Mouse (Mus musculus) bone marrow, adult 2 months (tissue): ENCODE measurements at regions not wholly inside any gene's neighbourhood (a gene's known extent, or its start where the extent isn't known, plus 50 kb on each side); places are given as distances from the start of the nearest gene placed in this dataset.
"Not testable (repeated sequence)": the region's sequence is repeated elsewhere in the genome, so short reads cannot be mapped to it uniquely, and the experiment has no call there.

Source experiments
- H3K27ac ChIP-seq: fragments of 200-500 bp; 2 replicates; pipeline ENCODE4 v1.5.1; 2012; ENCODE audit warnings: low read depth, mild to moderate bottlenecking, control low read depth, inconsistent platforms, low read length; ENCODE audit not compliant: control insufficient read depth, poor library complexity, insufficient read depth
- H3K4me1 ChIP-seq: fragments of 200-500 bp; 2 replicates; pipeline ENCODE4 v1.6.1; 2011; ENCODE audit warnings: low read length; ENCODE audit not compliant: control insufficient read depth, insufficient read depth
- H3K4me3 ChIP-seq: fragments of 200-500 bp; replicated peaks from 2 replicates; pipeline ENCODE3; 2011; ENCODE audit warnings: mild to moderate bottlenecking, low read depth, low read length, control low read depth; ENCODE audit not compliant: control insufficient read depth
- CTCF ChIP-seq: fragments of 200-500 bp; IDR thresholded peaks from 2 replicates; pipeline ENCODE4 v1.5.1; 2011; ENCODE audit warnings: low read length, control low read depth; ENCODE audit not compliant: control insufficient read depth, insufficient read depth
- POLR2A ChIP-seq: fragments of 200-500 bp; IDR thresholded peaks from 2 replicates; pipeline ENCODE4 v1.6.1; 2011; ENCODE audit warnings: low read depth, mild to moderate bottlenecking, control low read depth, low read length, borderline replicate concordance; ENCODE audit not compliant: control insufficient read depth
- WGBS: fragments of 180-500 bp; shearing (Covaris S2); methylation state at CpG from one replicate; pipeline ENCODE4 v1.1.7; 2018; 5-methylcytosine and 5-hydroxymethylcytosine counted together

DNA sequence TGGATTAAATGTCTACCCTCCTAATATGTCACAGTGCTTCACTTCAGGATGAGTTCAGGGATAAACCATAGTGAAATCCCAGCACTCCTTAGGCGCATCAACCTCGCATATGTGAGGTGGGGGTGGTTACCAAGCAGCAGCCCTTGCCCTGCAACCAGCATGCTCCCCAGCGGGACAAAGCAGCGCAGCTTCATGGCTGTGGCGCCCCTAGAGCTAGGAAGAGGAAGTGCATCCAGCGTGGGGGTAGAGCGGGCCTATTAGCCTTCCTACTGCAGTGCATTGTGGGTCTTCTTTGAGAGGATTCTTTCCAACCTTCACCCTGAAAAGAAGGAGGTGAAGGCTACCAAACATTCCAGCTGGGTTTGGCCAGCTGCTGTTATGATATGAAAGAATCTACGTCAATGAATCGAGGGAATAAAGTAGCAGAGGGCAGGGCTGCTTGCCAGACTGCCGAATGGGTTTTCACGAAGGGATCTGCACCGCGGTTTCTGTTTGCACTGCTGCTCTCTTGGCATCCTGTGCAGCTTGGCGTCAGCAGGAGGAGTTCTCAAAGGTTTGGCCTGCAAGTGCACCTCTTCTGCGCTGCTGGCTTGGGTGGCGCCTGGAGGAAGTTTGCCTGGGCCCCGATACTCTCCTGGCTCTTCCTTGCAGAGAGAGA is 77.4 kb upstream of the Max start:
- H3K4me1 ChIP-seq = no peaks in the 10 kb centered on the region
- H3K27ac ChIP-seq = peak overlapping the region; percentile 4; the same call in 1 of the 2 replicates
- 28% methylated on average over 17 of the region's 17 CpGs for WGBS
- H3K4me3 ChIP-seq = peak overlapping the region; percentile 16
- TF ChIP-seq CTCF = peak; percentile 73
- no peak for TF ChIP-seq POLR2A

DNA sequence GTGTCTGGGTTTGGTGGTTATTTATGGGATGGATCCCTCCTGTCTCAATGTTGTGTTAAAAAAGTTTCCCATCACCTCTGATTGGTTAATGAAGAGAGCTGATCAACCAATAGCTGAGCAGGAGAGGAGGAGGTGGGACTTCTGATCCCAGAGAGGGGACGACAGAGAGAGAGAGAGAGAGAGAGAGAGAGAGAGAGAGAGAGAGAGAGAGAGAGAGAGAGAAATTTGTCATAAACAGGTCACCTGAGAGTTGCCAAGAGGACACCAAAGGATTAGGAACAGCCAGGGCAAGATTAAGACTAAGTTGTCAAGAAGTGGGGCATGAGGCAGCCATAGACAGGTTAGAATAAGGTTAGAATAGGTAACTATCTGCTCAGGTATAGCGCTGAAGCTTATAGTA is 73.7 kb upstream of the Max start:
- Histone ChIP-seq H3K4me3 (no peak overlapping the region), H3K27ac (no peak overlapping the region), H3K4me1 (no peaks in the 10 kb centered on the region; the same call in 1 of the 2 replicates)
- WGBS = 62% methylated on average over 2 of the region's 2 CpGs
- TF ChIP-seq CTCF (no peak), POLR2A (no peak)

DNA sequence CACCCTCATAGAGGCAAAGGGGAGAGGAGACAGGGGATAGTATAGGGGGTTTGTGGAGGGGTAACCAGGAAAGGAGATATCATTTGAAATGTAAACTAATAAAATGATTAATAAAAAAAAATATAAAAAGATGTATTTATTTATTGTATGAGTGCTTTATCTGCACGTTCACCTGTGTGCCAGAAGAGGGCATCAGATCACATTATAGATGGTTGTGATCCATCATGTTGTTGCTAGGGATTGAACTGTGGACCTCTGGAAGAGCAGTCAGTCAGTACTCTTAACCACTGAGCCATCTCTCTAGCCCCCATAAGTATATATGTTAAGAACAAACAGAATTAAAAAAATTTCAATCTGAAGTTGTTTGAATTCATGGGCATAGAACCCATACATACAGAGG is 69.4 kb upstream of the Max start:
- Histone ChIP-seq H3K27ac (no peak overlapping the region), H3K4me1 (no peaks in the 10 kb centered on the region; the same call in 1 of the 2 replicates), H3K4me3 (no peak overlapping the region)
- no peak for TF ChIP-seq POLR2A
- no peak for TF ChIP-seq CTCF
- 60% methylated on average over 1 of the region's 1 CpGs for WGBS

DNA sequence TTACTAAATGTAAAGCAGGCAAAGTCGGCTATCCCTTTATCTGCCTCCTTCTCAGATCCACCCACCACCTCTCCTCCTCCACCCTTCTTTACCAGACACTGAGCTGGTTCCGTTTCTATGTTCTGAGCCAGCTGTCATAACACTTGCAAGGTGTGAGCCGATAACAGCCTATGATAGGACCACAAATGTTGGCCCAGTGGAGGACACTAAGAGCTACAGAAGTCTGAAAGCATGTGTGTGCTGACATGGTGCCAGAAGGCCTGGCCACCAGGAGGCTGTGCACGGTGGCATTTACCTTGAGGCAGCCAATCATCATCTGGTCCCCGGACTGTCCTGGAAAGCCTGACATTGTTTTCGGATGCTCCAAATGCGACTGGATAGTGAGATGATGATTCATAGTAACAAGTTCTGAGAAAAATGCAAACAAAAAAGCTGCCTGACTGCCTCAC is 63.5 kb upstream of the Max start:
- H3K27ac ChIP-seq = no peak overlapping the region
- TF ChIP-seq CTCF = no peak
- TF ChIP-seq POLR2A = no peak
- no peak overlapping the region for H3K4me3 ChIP-seq
- H3K4me1 ChIP-seq = no peaks in the 10 kb centered on the region; the same call in 1 of the 2 replicates
- WGBS = 60% methylated on average over 7 of the region's 7 CpGs

DNA sequence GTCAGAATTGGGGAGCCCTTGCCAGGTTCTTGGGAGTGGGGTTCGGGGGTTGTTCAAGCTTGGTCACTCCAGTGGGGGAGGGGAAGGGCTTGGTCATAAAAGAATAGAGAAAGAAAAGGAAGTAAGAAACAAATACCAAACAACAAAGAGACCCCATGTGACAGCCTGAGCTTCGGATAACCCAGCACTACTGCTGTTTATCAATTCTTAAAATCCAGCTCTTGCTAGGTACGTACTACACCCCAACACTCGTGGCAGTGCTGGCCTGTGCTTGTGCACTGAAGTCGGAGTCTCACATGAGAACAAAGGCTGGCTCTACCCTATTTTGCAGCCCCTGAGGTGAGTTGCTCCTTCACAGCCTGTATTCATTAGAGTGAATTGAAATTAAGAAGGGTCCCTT is 60.5 kb upstream of the Max start:
- H3K4me1 ChIP-seq = no peaks in the 10 kb centered on the region; the same call in 1 of the 2 replicates
- H3K27ac ChIP-seq = no peak overlapping the region
- H3K4me3 ChIP-seq = no peak overlapping the region
- 57% methylated on average over 5 of the region's 5 CpGs for WGBS
- TF ChIP-seq CTCF = no peak

DNA sequence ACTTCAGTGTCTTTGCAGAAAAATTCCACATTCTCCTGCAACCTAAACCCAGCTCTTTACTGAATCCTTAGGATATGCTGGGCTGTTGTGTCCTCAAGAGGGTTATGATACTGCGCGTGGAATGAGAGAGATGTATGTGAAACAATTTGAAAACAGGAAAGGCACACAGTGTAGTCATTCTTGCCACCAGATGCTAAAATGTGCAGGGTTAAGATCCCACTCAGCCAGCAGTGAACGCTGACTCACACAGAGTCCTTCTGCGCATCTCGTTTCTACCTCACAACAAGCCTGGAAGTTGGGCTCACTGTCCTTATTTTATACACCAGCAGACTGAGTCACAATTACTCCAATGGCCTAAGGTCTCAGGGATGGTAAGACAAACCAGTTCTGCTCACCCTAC is 59.9 kb upstream of the Max start:
- H3K4me1 ChIP-seq = no peaks in the 10 kb centered on the region; the same call in 1 of the 2 replicates
- 87% methylated on average over 5 of the region's 5 CpGs for WGBS
- TF ChIP-seq CTCF = no peak
- no peak for TF ChIP-seq POLR2A
- no peak overlapping the region for H3K4me3 ChIP-seq
- no peak overlapping the region for H3K27ac ChIP-seq

DNA sequence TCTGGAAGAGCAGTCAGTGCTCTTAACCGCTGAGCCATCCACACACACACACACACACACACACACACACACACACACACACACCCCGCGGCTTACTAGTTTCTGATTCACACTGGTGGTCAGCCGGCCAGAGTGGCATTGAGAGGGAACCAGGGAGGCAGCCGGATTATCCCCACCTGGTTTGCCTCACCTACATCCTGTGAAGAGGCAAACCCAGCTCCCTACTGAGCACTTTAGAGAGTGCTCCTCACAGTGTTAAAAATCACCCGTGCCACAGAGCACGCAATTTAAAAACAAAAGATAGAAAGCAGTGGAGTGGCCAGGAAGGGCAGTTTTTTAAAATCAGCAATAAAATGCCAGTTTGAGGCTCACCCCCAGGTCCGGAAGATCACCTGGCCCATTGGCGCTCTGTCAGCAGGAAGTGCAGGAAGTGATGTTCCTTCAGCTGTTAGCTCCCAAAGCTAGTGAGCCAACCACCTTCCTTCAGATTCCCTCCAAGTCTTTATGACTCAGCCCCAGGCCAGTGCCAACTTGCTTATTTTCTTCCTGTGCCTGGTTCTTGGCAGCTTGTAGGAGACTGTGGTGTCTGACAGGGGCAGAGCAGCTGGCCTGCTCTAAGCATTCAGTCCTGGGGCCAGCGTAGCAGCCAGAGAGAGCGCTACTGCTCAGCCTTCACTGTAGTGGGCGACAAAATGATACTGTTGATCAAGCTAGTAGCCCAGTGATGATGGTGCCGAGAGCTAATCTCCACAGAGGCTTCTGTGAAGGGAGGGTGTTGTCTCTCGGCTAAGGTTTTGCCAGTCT is 57.9 kb upstream of the Max start:
- Histone ChIP-seq H3K4me1 (no peaks in the 10 kb centered on the region; the same call in 1 of the 2 replicates), H3K4me3 (no peak overlapping the region), H3K27ac (no peak overlapping the region)
- no peak for TF ChIP-seq CTCF
- TF ChIP-seq POLR2A = no peak
- WGBS = 13% methylated on average over 14 of the region's 14 CpGs

DNA sequence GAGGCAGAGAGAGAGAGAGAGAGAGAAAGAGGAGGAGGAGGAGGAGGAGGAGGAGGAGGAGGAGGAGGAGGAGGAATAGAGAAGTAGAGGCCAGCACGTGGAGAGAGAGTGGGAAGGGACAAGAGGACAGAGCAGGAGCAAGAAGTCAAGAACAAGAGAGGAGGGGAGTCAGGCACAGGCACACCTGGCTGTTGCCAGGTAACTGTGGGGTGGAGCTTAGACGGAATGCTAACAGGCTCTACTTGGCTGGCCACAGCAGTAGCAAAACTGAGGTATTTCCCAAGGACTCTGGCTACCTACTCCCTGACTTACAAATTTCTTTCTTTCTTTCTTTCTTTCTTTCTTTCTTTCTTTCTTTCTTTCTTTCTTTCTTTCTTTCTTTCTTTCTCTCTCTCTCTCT is 57.1 kb upstream of the Max start:
- 50% methylated on average over 2 of the region's 2 CpGs for WGBS
- H3K27ac ChIP-seq, H3K4me3 ChIP-seq, H3K4me1 ChIP-seq: not testable (repeated sequence)
